Mouse (Mus musculus): ENCODE measurements around the gene Car12.

DNA sequence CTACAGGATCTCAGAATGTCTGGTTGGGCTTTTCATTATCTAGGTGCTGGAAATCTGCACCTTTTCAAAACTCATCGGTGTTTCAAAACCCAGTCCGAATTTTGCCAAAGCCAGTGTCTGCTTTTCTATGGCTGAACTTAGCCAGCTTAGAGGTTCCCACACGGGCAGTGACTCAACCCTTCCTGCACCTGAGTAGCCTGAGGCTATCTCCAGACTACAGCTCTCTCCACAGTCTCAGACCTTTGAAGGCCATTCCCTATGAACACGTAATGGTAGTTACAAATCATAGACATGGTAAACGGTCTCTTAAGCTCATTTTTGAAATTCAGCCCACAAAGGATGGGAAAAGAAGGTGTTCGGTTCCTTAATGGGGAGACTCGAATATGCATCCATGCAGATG, 26.0 kb downstream of the Car12 start:
- no peak for TF ChIP-seq CTCF (IDR thresholded peaks at IDR 0.05; ENCODE audit: low read depth)
- TF ChIP-seq EP300 (IDR thresholded peaks at IDR 0.05; ENCODE audit: low read depth) = no peak
